Mouse (Mus musculus) bone marrow, adult 2 months (tissue): ENCODE data around the gene Pkn1.

Experiments used
- CTCF ChIP-seq: fragments of 200-500 bp; IDR thresholded peaks from 2 replicates; pipeline ENCODE4 v1.5.1; 2011; ENCODE audit warnings: low read length, control low read depth; ENCODE audit not compliant: control insufficient read depth, insufficient read depth
- POLR2A ChIP-seq: fragments of 200-500 bp; IDR thresholded peaks from 2 replicates; pipeline ENCODE4 v1.6.1; 2011; ENCODE audit warnings: low read depth, mild to moderate bottlenecking, control low read depth, low read length, borderline replicate concordance; ENCODE audit not compliant: control insufficient read depth

DNA sequence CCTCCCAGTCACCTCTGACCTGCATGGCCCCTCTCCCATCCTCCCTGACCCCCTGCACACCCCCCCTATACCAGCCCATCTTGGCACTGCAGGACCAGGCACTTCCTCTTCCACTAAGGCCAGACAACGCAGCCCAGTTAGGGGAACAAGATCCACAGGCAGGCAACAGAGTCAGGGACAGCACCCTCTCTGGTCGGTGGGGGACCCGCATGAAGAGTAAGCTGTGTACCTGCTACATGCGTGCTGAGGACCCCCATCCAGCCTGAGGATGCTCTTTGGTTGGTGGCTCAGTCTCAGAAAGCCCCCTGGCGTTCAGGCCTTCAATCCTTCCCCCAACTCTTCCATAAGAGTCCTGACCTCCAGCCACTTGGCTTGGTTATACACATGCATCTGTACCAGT lies 7.4 kb upstream of the Pkn1 start:
- TF ChIP-seq CTCF: no peak
- no peak for TF ChIP-seq POLR2A
